Mouse (Mus musculus) liver, postnatal 0 days (tissue): ENCODE measurements around the gene Grin2d. TPM values are rescaled to one million over a fixed set of nuclear protein-coding genes. Genes with fewer than 3 reads are reported as not detected.

Experiments
- ATAC-seq: fragments of 200-750 bp; cut with Nextera tagmentation; 2 replicates; pipeline ENCODE4 v1.8.0; 2017; ENCODE audit warnings: mild to moderate bottlenecking, moderate library complexity
- DNase-seq: peaks from one replicate; pipeline ENCODE4 v3.0.0-alpha.2; 2016
- H3K27ac ChIP-seq: fragments of 300-500 bp; sonication (generic); 2 replicates; pipeline ENCODE4 v1.5.1; 2014; ENCODE audit warnings: antibody characterized with exemption, moderate library complexity, mild to moderate bottlenecking, low read depth
- H3K27me3 ChIP-seq: fragments of 300-500 bp; sonication (generic); 2 replicates; pipeline ENCODE4 v1.6.1; 2014; ENCODE audit warnings: low read length, control low read depth, mixed read lengths; ENCODE audit not compliant: insufficient read depth
- H3K36me3 ChIP-seq: fragments of 300-500 bp; sonication (generic); replicated peaks from 2 replicates; pipeline ENCODE4 v1.6.1; 2014; ENCODE audit warnings: mild to moderate bottlenecking, control low read depth, low read length, moderate library complexity, mixed read lengths; ENCODE audit not compliant: insufficient read depth
- H3K4me1 ChIP-seq: fragments of 300-500 bp; sonication (generic); 2 replicates; pipeline ENCODE4 v1.6.1; 2014; ENCODE audit warnings: antibody characterized with exemption, mild to moderate bottlenecking, control low read depth; ENCODE audit not compliant: insufficient read depth
- H3K4me2 ChIP-seq: fragments of 300-500 bp; sonication (generic); 2 replicates; pipeline ENCODE4 v1.6.1; 2014; ENCODE audit warnings: low read depth, mild to moderate bottlenecking, low read length, moderate library complexity, mixed read lengths
- H3K4me3 ChIP-seq: fragments of 300-500 bp; sonication (generic); 2 replicates; pipeline ENCODE4 v1.5.1; 2014; ENCODE audit warnings: low read depth, low read length
- H3K9ac ChIP-seq: fragments of 300-500 bp; sonication (generic); replicated peaks from 2 replicates; pipeline ENCODE4 v1.6.1; 2014; ENCODE audit warnings: mild to moderate bottlenecking, moderate library complexity
- H3K9me3 ChIP-seq: fragments of 300-500 bp; sonication (generic); 2 replicates; pipeline ENCODE4 v1.6.1; 2016; ENCODE audit warnings: mild to moderate bottlenecking, control low read depth, low read length, mixed read lengths
- CTCF ChIP-seq: sonication (generic); IDR thresholded peaks from 2 replicates; pipeline ENCODE4 v1.5.1; 2016; ENCODE audit warnings: antibody characterized with exemption, low read depth
- EP300 ChIP-seq: IDR thresholded peaks from 2 replicates; pipeline ENCODE4 v1.6.1; 2016; ENCODE audit warnings: antibody characterized with exemption, low read depth, mild to moderate bottlenecking
- WGBS: fragments of 180-500 bp; shearing (Covaris S2); extraction: QIAGEN DNeasy Blood & Tissue Kit; methylation state at CpG from one replicate; pipeline ENCODE4 v1.1.7; 2014; ENCODE audit not compliant: insufficient replicate concordance; 5-methylcytosine and 5-hydroxymethylcytosine counted together
- polyA plus RNA-seq: library from polyadenylated mRNA; unstranded; fragments of >200 nt; fragmentation: Nextera tagmentation; extraction: Ambion mirVana; gene quantifications from 2 replicates; pipeline ENCODE4 v1.2.1, GENCODE M21; 2015

Grin2d gene
- polyA plus RNA-seq, 1 experiment from 2014 or later, result 0.02 TPM

- Histone ChIP-seq H3K9ac (no peak overlapping the region), H3K36me3 (peaks cover 58% of the 10 kb centered on the region)
These were observed 68.7 kb downstream of the Grin2d start for GRCm38 (mm10) chr7:45809276-45810075.

GRCm38 (mm10) chr7:45808471-45808870 is 69.7 kb downstream of the Grin2d start:
- Histone ChIP-seq H3K27ac (no peak overlapping the region), H3K4me2 (no peak overlapping the region), H3K4me1 (peaks cover 8% of the 10 kb centered on the region), H3K9ac (no peak overlapping the region), H3K27me3 (no peaks in the 10 kb centered on the region), H3K9me3 (no peaks in the 10 kb centered on the region), H3K36me3 (peaks cover 58% of the 10 kb centered on the region), H3K4me3 (no peak overlapping the region)
- WGBS, result 68% methylated on average over 7 of the region's 11 CpGs
- TF ChIP-seq CTCF, result no peak
- no peak for TF ChIP-seq EP300
- no peak for ATAC-seq
- no peak for DNase-seq

More at GRCm38 (mm10) chr7:45809276-45810075, 68.7 kb downstream of the Grin2d start:
- no peak for TF ChIP-seq EP300
- no peak for TF ChIP-seq CTCF
- DNase-seq (no peak), ATAC-seq (no peak)
- WGBS, result 88% methylated on average over 14 of the region's 14 CpGs
- no peak overlapping the region for H3K4me2 ChIP-seq
- no peak overlapping the region for H3K4me3 ChIP-seq
- H3K27ac ChIP-seq, result no peak overlapping the region
- no peaks in the 10 kb centered on the region for H3K27me3 ChIP-seq
- no peaks in the 10 kb centered on the region for H3K9me3 ChIP-seq
- H3K4me1 ChIP-seq, result peaks cover 9% of the 10 kb centered on the region

GRCm38 (mm10) chr7:45805941-45806340 is 72.2 kb downstream of the Grin2d start:
- no peak overlapping the region for H3K4me3 ChIP-seq
- TF ChIP-seq EP300 (no peak), CTCF (no peak)
- H3K27me3 ChIP-seq, result peaks cover 2% of the 10 kb centered on the region; the same call in 1 of the 2 replicates
- 77% methylated on average over 5 of the region's 5 CpGs for WGBS
- ATAC-seq, result no peak
- no peaks in the 10 kb centered on the region for H3K9me3 ChIP-seq
- H3K9ac ChIP-seq, result no peak overlapping the region
- H3K4me2 ChIP-seq, result no peak overlapping the region
- no peak for DNase-seq
- H3K27ac ChIP-seq, result no peak overlapping the region
- H3K36me3 ChIP-seq, result peaks cover 41% of the 10 kb centered on the region
- peaks cover 3% of the 10 kb centered on the region for H3K4me1 ChIP-seq

GRCm38 (mm10) chr7:45802551-45802950 is 75.6 kb downstream of the Grin2d start:
- WGBS, result 78% methylated on average over 6 of the region's 6 CpGs
- H3K36me3 ChIP-seq, result peaks cover 7% of the 10 kb centered on the region
- H3K27ac ChIP-seq, result no peak overlapping the region
- H3K9ac ChIP-seq, result no peak overlapping the region
- H3K4me3 ChIP-seq, result no peak overlapping the region
- no peaks in the 10 kb centered on the region for H3K9me3 ChIP-seq
- peaks cover 26% of the 10 kb centered on the region for H3K4me1 ChIP-seq
- ATAC-seq (no peak), DNase-seq (no peak)
- H3K27me3 ChIP-seq, result peaks cover 34% of the 10 kb centered on the region
- no peak for TF ChIP-seq EP300
- no peak for TF ChIP-seq CTCF
- no peak overlapping the region for H3K4me2 ChIP-seq

- Histone ChIP-seq H3K4me1 (peaks cover 26% of the 10 kb centered on the region), H3K4me2 (peak overlapping the region; percentile 75), H3K27ac (no peak overlapping the region), H3K9me3 (no peaks in the 10 kb centered on the region), H3K4me3 (peak overlapping the region; percentile 32; the same call in 1 of the 2 replicates), H3K9ac (peak overlapping the region; percentile 30; the same call in 1 of the 2 replicates), H3K27me3 (peaks cover 43% of the 10 kb centered on the region), H3K36me3 (no peaks in the 10 kb centered on the region)
- peak; percentile 79 for ATAC-seq
- peak; percentile 100 for TF ChIP-seq CTCF
- no peak for TF ChIP-seq EP300
- 2% methylated on average over 12 of the region's 12 CpGs for WGBS
- DNase-seq, result peak; percentile 94
These were observed 76.8 kb downstream of the Grin2d start for GRCm38 (mm10) chr7:45801348-45801747.

GRCm38 (mm10) chr7:45800546-45801204 is 77.5 kb downstream of the Grin2d start:
- H3K27ac ChIP-seq, result no peak overlapping the region
- no peak for TF ChIP-seq CTCF
- TF ChIP-seq EP300, result no peak
- H3K36me3 ChIP-seq, result no peaks in the 10 kb centered on the region
- H3K27me3 ChIP-seq, result peaks cover 43% of the 10 kb centered on the region
- peak overlapping the region; percentile 75 for H3K4me2 ChIP-seq
- H3K4me1 ChIP-seq, result peaks cover 26% of the 10 kb centered on the region
- H3K4me3 ChIP-seq, result peak overlapping the region; percentile 32; the same call in 1 of the 2 replicates
- WGBS, result 6% methylated on average over 18 of the region's 25 CpGs
- ATAC-seq (peak; percentile 54), DNase-seq (peak; percentile 76)
- H3K9me3 ChIP-seq, result no peaks in the 10 kb centered on the region
- H3K9ac ChIP-seq, result peak overlapping the region; percentile 30; the same call in 1 of the 2 replicates
